ENCODE assay signal across 13 mouse cellular contexts in the genomic region with DNA sequence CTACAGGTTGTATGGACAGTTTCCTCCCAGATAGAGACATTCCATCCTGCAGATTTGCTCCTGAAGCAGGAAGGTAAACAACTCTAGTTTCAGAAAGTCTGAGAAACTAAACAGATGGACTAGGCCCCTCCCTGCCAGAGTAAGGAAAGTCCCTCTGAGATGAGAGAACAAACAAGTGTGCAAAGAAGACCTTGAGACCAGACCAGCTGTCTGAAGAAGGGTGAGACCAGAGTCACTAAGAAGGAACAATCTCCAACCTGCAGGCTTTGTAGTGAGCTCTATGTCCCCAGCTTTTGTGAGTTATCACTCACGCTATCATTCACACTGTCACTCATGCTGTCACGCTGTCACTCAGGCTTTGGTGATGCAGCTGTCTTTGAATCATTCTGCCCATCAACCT. TPM values are rescaled to one million over a fixed set of nuclear protein-coding genes. Genes with fewer than 3 reads are reported as not detected.
"Had no signal": no experiment of that assay in that cellular context is flagged by ENCODE, and none has a peak within 500 bp of the region (broad histone marks: within the 10 kb centered on the region; RNA-seq: fewer than 3 reads in every experiment).

No protein-coding gene starts in this region.

- DNase-seq: kidney, adult 2 months; lung, embryonic 14.5 days; lung, postnatal 10 days; midbrain, embryonic 14.5 days; retina, postnatal 1 day; thymus, postnatal 4 days had no signal

- H3K4me3 ChIP-seq: limb, embryonic 15.5 days; liver, embryonic 12.5 days; midbrain, embryonic 10.5 days; myocyte; neural tube, embryonic 15.5 days had no signal

- H3K27ac ChIP-seq: limb, embryonic 15.5 days; liver, embryonic 12.5 days; midbrain, embryonic 10.5 days; neural tube, embryonic 15.5 days; stomach, postnatal 0 days had no signal

- H3K4me1 ChIP-seq: limb, embryonic 15.5 days had no signal

RNA-seq across cellular contexts. Expression of gene Ushbp1, which starts 3.9 kb away (rescaled TPM):
- total RNA-seq: megakaryocyte, adult 5-6 weeks had no signal
